Mouse (Mus musculus): ENCODE results near the gene Gnat1.

Gene Gnat1

GRCm38 (mm10) chr9:107625351-107626128 is 54.0 kb downstream of the Gnat1 start:
- DNase-seq, result no peak

GRCm38 (mm10) chr9:107624951-107625350 is 54.6 kb downstream of the Gnat1 start:
- DNase-seq, result no peak

DNA sequence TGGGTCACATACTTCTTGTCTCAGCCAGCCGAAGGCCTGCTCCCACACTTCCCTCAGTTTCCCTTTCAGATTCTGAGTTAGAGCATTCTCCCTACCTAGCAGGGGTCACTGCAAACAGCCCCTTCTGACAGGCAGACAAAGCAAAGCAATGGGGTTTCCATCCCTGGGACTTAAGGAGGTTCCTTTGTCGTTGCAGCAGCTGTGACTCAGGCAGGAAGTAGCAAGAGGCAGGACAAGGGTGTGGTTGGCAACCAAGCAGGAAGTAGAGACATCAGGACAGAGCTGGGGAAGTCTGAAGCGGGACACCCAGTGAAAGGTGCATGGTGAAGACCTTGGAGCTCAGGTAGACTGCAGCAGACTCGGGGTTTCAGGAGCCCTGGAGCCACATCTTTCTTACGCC is 55.0 kb downstream of the Gnat1 start:
- no peak for DNase-seq

Data from right cerebral cortex, postnatal 25 days (tissue).